Mouse (Mus musculus): ENCODE data around the gene Mapk14. TPM values are rescaled to one million over a fixed set of nuclear protein-coding genes. Genes with fewer than 3 reads are reported as not detected.

The Mapk14 gene
- total and polyA plus RNA-seq, 3 experiments, result 61.5 to 93.2 TPM; not detected in 1

GRCm38 (mm10) chr17:28766203-28766602, 75.1 kb downstream of the Mapk14 start:
- H3K4me3 ChIP-seq (ENCODE audit: control insufficient read depth in 1 of 2, insufficient read depth in 1 of 2, low read depth in 2 of 2, low read length in 2 of 2), result no peak overlapping the region
- TF ChIP-seq USF1 (IDR thresholded peaks at IDR 0.05; ENCODE audit: low read depth, low read length) (no peak), POLR2AphosphoS2 (IDR thresholded peaks at IDR 0.05; ENCODE audit: low read length) (no peak), NRF1 (IDR thresholded peaks at IDR 0.05; ENCODE audit: insufficient read depth, low read depth, low read length, poor library complexity, severe bottlenecking) (no peak), ETS1 (IDR thresholded peaks at IDR 0.05; ENCODE audit: low read depth, low read length) (no peak), BHLHE40 (IDR thresholded peaks at IDR 0.05; ENCODE audit: borderline replicate concordance, low read depth, low read length) (no peak), POLR2A (IDR thresholded peaks at IDR 0.05; ENCODE audit: control insufficient read depth in 1 of 2, insufficient read depth in 1 of 2, low read depth in 1 of 2, low read length in 2 of 2, poor library complexity in 1 of 2) (no peak), NELFE (IDR thresholded peaks at IDR 0.05; ENCODE audit: low read depth, low read length) (no peak), MAX (IDR thresholded peaks at IDR 0.05; ENCODE audit: low read length) (no peak), POLR2AphosphoS5 (IDR thresholded peaks at IDR 0.05; ENCODE audit: borderline replicate concordance, low read depth, low read length) (no peak), HCFC1 (IDR thresholded peaks at IDR 0.05; ENCODE audit: low read depth, low read length) (no peak)
- no peaks in the 10 kb centered on the region for H3K79me2 ChIP-seq (ENCODE audit: control insufficient read depth, insufficient read depth, low read length, poor library complexity)
- no peaks in the 10 kb centered on the region for H3K36me3 ChIP-seq (ENCODE audit: control insufficient read depth in 1 of 2, insufficient read depth in 2 of 2, low read length in 2 of 2)
- DNase-seq (ENCODE audit: low read depth, low spot score), result no peak
- no peaks in the 10 kb centered on the region for H3K4me1 ChIP-seq (ENCODE audit: control insufficient read depth in 1 of 2, insufficient read depth in 2 of 2, low read length in 2 of 2)
- no peaks in the 10 kb centered on the region for H3K27me3 ChIP-seq (ENCODE audit: control insufficient read depth in 1 of 2, insufficient read depth in 2 of 2, low read length in 2 of 2)
- no peaks in the 10 kb centered on the region for H3K9me3 ChIP-seq (replicated peaks; ENCODE audit: insufficient read depth, low read length)
- H3K9ac ChIP-seq (ENCODE audit: control insufficient read depth, low read depth, low read length, poor library complexity, severe bottlenecking), result no peak overlapping the region
- no peak overlapping the region for H3K27ac ChIP-seq (ENCODE audit: control insufficient read depth, low read depth, low read length)

GRCm38 (mm10) chr17:28766781-28767515, 75.8 kb downstream of the Mapk14 start:
- Histone ChIP-seq H3K79me2 (ENCODE audit: control insufficient read depth, insufficient read depth, low read length, poor library complexity) (no peaks in the 10 kb centered on the region), H3K36me3 (ENCODE audit: control insufficient read depth in 1 of 2, insufficient read depth in 2 of 2, low read length in 2 of 2) (no peaks in the 10 kb centered on the region), H3K4me1 (ENCODE audit: control insufficient read depth in 1 of 2, insufficient read depth in 2 of 2, low read length in 2 of 2) (no peaks in the 10 kb centered on the region), H3K9ac (ENCODE audit: control insufficient read depth, low read depth, low read length, poor library complexity, severe bottlenecking) (no peak overlapping the region), H3K4me3 (ENCODE audit: control insufficient read depth in 1 of 2, insufficient read depth in 1 of 2, low read depth in 2 of 2, low read length in 2 of 2) (no peak overlapping the region), H3K27ac (ENCODE audit: control insufficient read depth, low read depth, low read length) (no peak overlapping the region), H3K9me3 (replicated peaks; ENCODE audit: insufficient read depth, low read length) (no peaks in the 10 kb centered on the region), H3K27me3 (ENCODE audit: control insufficient read depth in 1 of 2, insufficient read depth in 2 of 2, low read length in 2 of 2) (no peaks in the 10 kb centered on the region)
- no peak for DNase-seq (ENCODE audit: low read depth, low spot score)
- TF ChIP-seq ZMIZ1 (IDR thresholded peaks at IDR 0.05; ENCODE audit: low read depth, low read length) (no peak), POLR2AphosphoS5 (IDR thresholded peaks at IDR 0.05; ENCODE audit: borderline replicate concordance, low read depth, low read length) (no peak), EP300 (IDR thresholded peaks at IDR 0.05; ENCODE audit: low read depth in 1 of 2, low read length in 2 of 2) (no peak), SMC3 (IDR thresholded peaks at IDR 0.05; ENCODE audit: low read depth, low read length) (no peak), CHD2 (IDR thresholded peaks at IDR 0.05; ENCODE audit: low read length) (no peak), TBP (IDR thresholded peaks at IDR 0.05; ENCODE audit: low read depth, low read length) (no peak), MXI1 (IDR thresholded peaks at IDR 0.05; ENCODE audit: low read depth, low read length) (no peak), ZNF384 (IDR thresholded peaks at IDR 0.05; ENCODE audit: low read depth, low read length) (no peak)
